Mouse (Mus musculus): Measurements from ENCODE around the gene Olfr10. TPM values are rescaled to one million over a fixed set of nuclear protein-coding genes. Genes with fewer than 3 reads are reported as not detected.
"Not testable (repeated sequence)": the region's sequence is repeated elsewhere in the genome, so short reads cannot be mapped to it uniquely, and the experiment has no call there.

The Olfr10 gene
- polyA plus RNA-seq, 1 experiment from 2014 or later, result not detected

GRCm38 (mm10) chr11:49271334-49271733 is 33.2 kb upstream of the Olfr10 start:
- no peak for ATAC-seq (ENCODE audit: insufficient number of reproducible peaks, insufficient read depth, low FRiP score, low read depth)
- H3K36me3 ChIP-seq (ENCODE audit: control insufficient read depth, insufficient read depth, low read length), result no peaks in the 10 kb centered on the region

GRCm38 (mm10) chr11:49273834-49274519 is 30.6 kb upstream of the Olfr10 start:
- H3K9me3 ChIP-seq (ENCODE audit: control insufficient read depth, low read length), result no peaks in the 10 kb centered on the region
- WGBS, result 68% methylated on average over 11 of the region's 11 CpGs
- ATAC-seq (ENCODE audit: insufficient number of reproducible peaks, insufficient read depth, low FRiP score, low read depth), result no peak
- H3K36me3 ChIP-seq (ENCODE audit: control insufficient read depth, insufficient read depth, low read length), result no peaks in the 10 kb centered on the region
- H3K27me3 ChIP-seq (ENCODE audit: control insufficient read depth, insufficient read depth, low read length), result no peaks in the 10 kb centered on the region
- no peak overlapping the region for H3K4me2 ChIP-seq (ENCODE audit: low read length)
- H3K4me3 ChIP-seq (ENCODE audit: control insufficient read depth in 1 of 2, insufficient read depth in 1 of 2, low read depth in 1 of 2, low read length in 2 of 2), result no peak overlapping the region
- no peak overlapping the region for H3K27ac ChIP-seq (replicated peaks in 1 of 2; ENCODE audit: control insufficient read depth in 1 of 2, insufficient read depth in 1 of 2, low read depth in 2 of 2, low read length in 2 of 2)
- H3K4me1 ChIP-seq (ENCODE audit: control insufficient read depth in 2 of 2, insufficient read depth in 2 of 2, low read length in 2 of 2), result no peaks in the 10 kb centered on the region
- H3K9ac ChIP-seq (ENCODE audit: low read length), result no peak overlapping the region

More at GRCm38 (mm10) chr11:49271334-49271733, 33.2 kb upstream of the Olfr10 start:
- H3K4me1 ChIP-seq (ENCODE audit: control insufficient read depth in 2 of 2, insufficient read depth in 2 of 2, low read length in 2 of 2), result peaks cover 13 to 18% of the 10 kb centered on the region in 2 experiments
- H3K27me3 ChIP-seq (ENCODE audit: control insufficient read depth, insufficient read depth, low read length), result no peaks in the 10 kb centered on the region
- H3K27ac ChIP-seq (replicated peaks in 1 of 2; ENCODE audit: control insufficient read depth in 1 of 2, insufficient read depth in 1 of 2, low read depth in 2 of 2, low read length in 2 of 2), result no peak overlapping the region
- H3K9ac ChIP-seq (ENCODE audit: low read length), result no peak overlapping the region
- 30% methylated on average over 7 of the region's 7 CpGs for WGBS
- H3K4me2 ChIP-seq (ENCODE audit: low read length), result no peak overlapping the region
- no peak overlapping the region for H3K4me3 ChIP-seq (ENCODE audit: control insufficient read depth in 1 of 2, insufficient read depth in 1 of 2, low read depth in 1 of 2, low read length in 2 of 2)
- no peaks in the 10 kb centered on the region for H3K9me3 ChIP-seq (ENCODE audit: control insufficient read depth, low read length)

GRCm38 (mm10) chr11:49278222-49278621 is 26.3 kb upstream of the Olfr10 start, which contains the start of gene Olfr1393:
Olfr1393 (plus strand) TSS chr11:49278304.
- 68% methylated on average over 3 of the region's 3 CpGs for WGBS
- no peaks in the 10 kb centered on the region for H3K4me1 ChIP-seq (ENCODE audit: control insufficient read depth in 2 of 2, insufficient read depth in 2 of 2, low read length in 2 of 2)
- no peak for ATAC-seq (ENCODE audit: insufficient number of reproducible peaks, insufficient read depth, low FRiP score, low read depth)

GRCm38 (mm10) chr11:49284982-49285381 is 19.6 kb upstream of the Olfr10 start, which contains the start of gene Olfr1392:
Olfr1392 (plus strand) TSS chr11:49285282.
- not testable (repeated sequence) for H3K9ac ChIP-seq (ENCODE audit: low read length); H3K4me1 ChIP-seq (ENCODE audit: control insufficient read depth in 2 of 2, insufficient read depth in 2 of 2, low read length in 2 of 2); ATAC-seq (ENCODE audit: insufficient number of reproducible peaks, insufficient read depth, low FRiP score, low read depth); H3K27me3 ChIP-seq (ENCODE audit: control insufficient read depth, insufficient read depth, low read length); H3K27ac ChIP-seq (replicated peaks in 1 of 2; ENCODE audit: control insufficient read depth in 1 of 2, insufficient read depth in 1 of 2, low read depth in 2 of 2, low read length in 2 of 2); H3K4me2 ChIP-seq (ENCODE audit: low read length); H3K4me3 ChIP-seq (ENCODE audit: control insufficient read depth in 1 of 2, insufficient read depth in 1 of 2, low read depth in 1 of 2, low read length in 2 of 2); H3K9me3 ChIP-seq (ENCODE audit: control insufficient read depth, low read length); H3K36me3 ChIP-seq (ENCODE audit: control insufficient read depth, insufficient read depth, low read length)
- 41% methylated on average over 1 of the region's 1 CpGs for WGBS

More at GRCm38 (mm10) chr11:49278222-49278621, 26.3 kb upstream of the Olfr10 start, which contains the start of gene Olfr1393:
- Histone ChIP-seq H3K36me3 (ENCODE audit: control insufficient read depth, insufficient read depth, low read length) (no peaks in the 10 kb centered on the region), H3K27me3 (ENCODE audit: control insufficient read depth, insufficient read depth, low read length) (no peaks in the 10 kb centered on the region), H3K9ac (ENCODE audit: low read length) (no peak within 1 kb of the TSS), H3K9me3 (ENCODE audit: control insufficient read depth, low read length) (no peaks in the 10 kb centered on the region), H3K4me2 (ENCODE audit: low read length) (no peak within 1 kb of the TSS), H3K4me3 (ENCODE audit: control insufficient read depth in 1 of 2, insufficient read depth in 1 of 2, low read depth in 1 of 2, low read length in 2 of 2) (no peak within 1 kb of the TSS), H3K27ac (replicated peaks in 1 of 2; ENCODE audit: control insufficient read depth in 1 of 2, insufficient read depth in 1 of 2, low read depth in 2 of 2, low read length in 2 of 2) (no peak within 1 kb of the TSS)

GRCm38 (mm10) chr11:49287251-49287650 is 17.3 kb upstream of the Olfr10 start:
- Histone ChIP-seq H3K27me3 (ENCODE audit: control insufficient read depth, insufficient read depth, low read length) (no peaks in the 10 kb centered on the region), H3K27ac (replicated peaks in 1 of 2; ENCODE audit: control insufficient read depth in 1 of 2, insufficient read depth in 1 of 2, low read depth in 2 of 2, low read length in 2 of 2) (no peak overlapping the region), H3K4me1 (ENCODE audit: control insufficient read depth in 2 of 2, insufficient read depth in 2 of 2, low read length in 2 of 2) (no peaks in the 10 kb centered on the region), H3K9ac (ENCODE audit: low read length) (no peak overlapping the region), H3K4me2 (ENCODE audit: low read length) (no peak overlapping the region), H3K9me3 (ENCODE audit: control insufficient read depth, low read length) (no peaks in the 10 kb centered on the region), H3K36me3 (ENCODE audit: control insufficient read depth, insufficient read depth, low read length) (no peaks in the 10 kb centered on the region), H3K4me3 (ENCODE audit: control insufficient read depth in 1 of 2, insufficient read depth in 1 of 2, low read depth in 1 of 2, low read length in 2 of 2) (no peak overlapping the region)
- WGBS, result 61% methylated on average over 2 of the region's 2 CpGs
- ATAC-seq (ENCODE audit: insufficient number of reproducible peaks, insufficient read depth, low FRiP score, low read depth), result no peak

GRCm38 (mm10) chr11:49292777-49293176 is 11.8 kb upstream of the Olfr10 start:
- H3K4me2 ChIP-seq (ENCODE audit: low read length), result no peak overlapping the region
- no peaks in the 10 kb centered on the region for H3K4me1 ChIP-seq (ENCODE audit: control insufficient read depth in 2 of 2, insufficient read depth in 2 of 2, low read length in 2 of 2)
- H3K27me3 ChIP-seq (ENCODE audit: control insufficient read depth, insufficient read depth, low read length), result no peaks in the 10 kb centered on the region
- no peak overlapping the region for H3K4me3 ChIP-seq (ENCODE audit: control insufficient read depth in 1 of 2, insufficient read depth in 1 of 2, low read depth in 1 of 2, low read length in 2 of 2)
- H3K36me3 ChIP-seq (ENCODE audit: control insufficient read depth, insufficient read depth, low read length), result no peaks in the 10 kb centered on the region
- no peak overlapping the region for H3K9ac ChIP-seq (ENCODE audit: low read length)
- 70% methylated on average over 3 of the region's 3 CpGs for WGBS
- no peak overlapping the region for H3K27ac ChIP-seq (replicated peaks in 1 of 2; ENCODE audit: control insufficient read depth in 1 of 2, insufficient read depth in 1 of 2, low read depth in 2 of 2, low read length in 2 of 2)
- H3K9me3 ChIP-seq (ENCODE audit: control insufficient read depth, low read length), result no peaks in the 10 kb centered on the region
- no peak for ATAC-seq (ENCODE audit: insufficient number of reproducible peaks, insufficient read depth, low FRiP score, low read depth)

GRCm38 (mm10) chr11:49308547-49308946 is 4.0 kb downstream of the Olfr10 start:
- 73% methylated on average over 5 of the region's 5 CpGs for WGBS

GRCm38 (mm10) chr11:49322442-49322841 is 17.9 kb downstream of the Olfr10 start, which contains the start of gene Olfr1391:
Olfr1391 (plus strand) TSS chr11:49322742.
- Histone ChIP-seq H3K9me3 (ENCODE audit: control insufficient read depth, low read length) (no peaks in the 10 kb centered on the region), H3K9ac (ENCODE audit: low read length) (no peak within 1 kb of the TSS), H3K4me1 (ENCODE audit: control insufficient read depth in 2 of 2, insufficient read depth in 2 of 2, low read length in 2 of 2) (no peaks in the 10 kb centered on the region), H3K27ac (replicated peaks in 1 of 2; ENCODE audit: control insufficient read depth in 1 of 2, insufficient read depth in 1 of 2, low read depth in 2 of 2, low read length in 2 of 2) (no peak within 1 kb of the TSS), H3K4me2 (ENCODE audit: low read length) (no peak within 1 kb of the TSS), H3K4me3 (ENCODE audit: control insufficient read depth in 1 of 2, insufficient read depth in 1 of 2, low read depth in 1 of 2, low read length in 2 of 2) (no peak within 1 kb of the TSS), H3K36me3 (ENCODE audit: control insufficient read depth, insufficient read depth, low read length) (no peaks in the 10 kb centered on the region), H3K27me3 (ENCODE audit: control insufficient read depth, insufficient read depth, low read length) (no peaks in the 10 kb centered on the region)
- no peak for ATAC-seq (ENCODE audit: insufficient number of reproducible peaks, insufficient read depth, low FRiP score, low read depth)
- WGBS, result 66% methylated on average over 2 of the region's 2 CpGs

More at GRCm38 (mm10) chr11:49308547-49308946, 4.0 kb downstream of the Olfr10 start:
- not testable (repeated sequence) for H3K4me1 ChIP-seq (ENCODE audit: control insufficient read depth in 2 of 2, insufficient read depth in 2 of 2, low read length in 2 of 2); H3K9me3 ChIP-seq (ENCODE audit: control insufficient read depth, low read length); H3K36me3 ChIP-seq (ENCODE audit: control insufficient read depth, insufficient read depth, low read length); H3K9ac ChIP-seq (ENCODE audit: low read length); ATAC-seq (ENCODE audit: insufficient number of reproducible peaks, insufficient read depth, low FRiP score, low read depth); H3K27me3 ChIP-seq (ENCODE audit: control insufficient read depth, insufficient read depth, low read length); H3K27ac ChIP-seq (replicated peaks in 1 of 2; ENCODE audit: control insufficient read depth in 1 of 2, insufficient read depth in 1 of 2, low read depth in 2 of 2, low read length in 2 of 2); H3K4me3 ChIP-seq (ENCODE audit: control insufficient read depth in 1 of 2, insufficient read depth in 1 of 2, low read depth in 1 of 2, low read length in 2 of 2); H3K4me2 ChIP-seq (ENCODE audit: low read length)
